Mouse (Mus musculus): ENCODE data around the gene Scamp3.
"Not testable (repeated sequence)": the region's sequence is repeated elsewhere in the genome, so short reads cannot be mapped to it uniquely, and the experiment has no call there.

The Scamp3 gene

GRCm38 (mm10) chr3:89202253-89203141 is 25.2 kb downstream of the Scamp3 start, which contains the start of gene Gba:
TSS of gene Gba (plus strand) at chr3:89202928.
- DNase-seq: peak; percentile 86 to 90

- DNase-seq: no peak
Observed at GRCm38 (mm10) chr3:89203142-89203514, 25.9 kb downstream of the Scamp3 start.

- DNase-seq: no peak
Observed at GRCm38 (mm10) chr3:89206079-89206478, 28.8 kb downstream of the Scamp3 start.

GRCm38 (mm10) chr3:89206695-89207094 is 29.4 kb downstream of the Scamp3 start:
- no peak for DNase-seq

- DNase-seq: peak in 1 of 2 experiments; percentile 33
Observed at GRCm38 (mm10) chr3:89208075-89208657, 30.9 kb downstream of the Scamp3 start.

- no peak for DNase-seq
Observed at GRCm38 (mm10) chr3:89208736-89209135, 31.5 kb downstream of the Scamp3 start.

- peak in 1 of 2 experiments; percentile 32 for DNase-seq
Observed at GRCm38 (mm10) chr3:89209731-89210130, 32.5 kb downstream of the Scamp3 start.

- peak in 1 of 2 experiments; percentile 58 for DNase-seq
Observed at GRCm38 (mm10) chr3:89210162-89210561, 32.9 kb downstream of the Scamp3 start.

GRCm38 (mm10) chr3:89210731-89211130 is 33.5 kb downstream of the Scamp3 start:
- DNase-seq: peak; percentile 61 to 77

GRCm38 (mm10) chr3:89213803-89214530 is 36.7 kb downstream of the Scamp3 start:
- peak; percentile 95 to 96 for DNase-seq

GRCm38 (mm10) chr3:89214681-89215411 is 37.6 kb downstream of the Scamp3 start, which contains the start of gene Thbs3:
TSS of gene Thbs3 (plus strand) at chr3:89215180.
- no peak for DNase-seq

GRCm38 (mm10) chr3:89215853-89216252 is 38.6 kb downstream of the Scamp3 start:
- DNase-seq: peak; percentile 88 to 93

- DNase-seq: not testable (repeated sequence)
Observed at GRCm38 (mm10) chr3:89216407-89216806, 39.1 kb downstream of the Scamp3 start.

GRCm38 (mm10) chr3:89218271-89218670 is 41.0 kb downstream of the Scamp3 start:
- DNase-seq: no peak

GRCm38 (mm10) chr3:89219546-89219945 is 42.3 kb downstream of the Scamp3 start:
- no peak for DNase-seq

GRCm38 (mm10) chr3:89221167-89221566 is 43.9 kb downstream of the Scamp3 start:
- DNase-seq: no peak

- peak in 1 of 2 experiments; percentile 36 for DNase-seq
Observed at GRCm38 (mm10) chr3:89224796-89225195, 47.5 kb downstream of the Scamp3 start.

- peak in 1 of 2 experiments; percentile 28 for DNase-seq
Observed at GRCm38 (mm10) chr3:89225321-89225815, 48.1 kb downstream of the Scamp3 start.

- peak in 1 of 2 experiments; percentile 24 for DNase-seq
Observed at GRCm38 (mm10) chr3:89225918-89226317, 48.6 kb downstream of the Scamp3 start.

- peak in 1 of 2 experiments; percentile 46 for DNase-seq
Observed at GRCm38 (mm10) chr3:89226361-89226760, 49.1 kb downstream of the Scamp3 start.

- peak in 1 of 2 experiments; percentile 33 for DNase-seq
Observed at GRCm38 (mm10) chr3:89226900-89227299, 49.6 kb downstream of the Scamp3 start, which contains the start of gene Mtx1. TSS of gene Mtx1 (minus strand) at chr3:89227088.

Measured in kidney, postnatal 25 days (tissue).